Mouse (Mus musculus) forebrain, postnatal 0 days (tissue): ENCODE measurements around the gene Cyp4f39. TPM values are rescaled to one million over a fixed set of nuclear protein-coding genes. Genes with fewer than 3 reads are reported as not detected.

ENCODE experiments used
- ATAC-seq: fragments of 200-750 bp; cut with Nextera tagmentation; 2 replicates; pipeline ENCODE4 v1.8.0; 2017; ENCODE audit warnings: mild to moderate bottlenecking, moderate library complexity
- DNase-seq: peaks from one replicate; pipeline ENCODE4 v3.0.0-alpha.2; 2015
- H3K27ac ChIP-seq: fragments of 300-500 bp; sonication (generic); 2 replicates; pipeline ENCODE4 v1.5.1; 2014; ENCODE audit warnings: low read depth, mild to moderate bottlenecking, antibody characterized with exemption, low read length, moderate library complexity, mixed read lengths
- H3K27me3 ChIP-seq: fragments of 300-500 bp; sonication (generic); 2 replicates; pipeline ENCODE4 v1.6.1; 2014; ENCODE audit warnings: mild to moderate bottlenecking, low read length, mixed read lengths; ENCODE audit not compliant: insufficient read depth
- H3K36me3 ChIP-seq: fragments of 300-500 bp; sonication (generic); 2 replicates; pipeline ENCODE4 v1.6.1; 2014; ENCODE audit warnings: mild to moderate bottlenecking, moderate library complexity; ENCODE audit not compliant: insufficient read depth
- H3K4me1 ChIP-seq: fragments of 300-500 bp; sonication (generic); 2 replicates; pipeline ENCODE4 v1.6.1; 2014; ENCODE audit warnings: antibody characterized with exemption; ENCODE audit not compliant: insufficient read depth
- H3K4me2 ChIP-seq: fragments of 300-500 bp; sonication (generic); 2 replicates; pipeline ENCODE4 v1.6.1; 2014; ENCODE audit warnings: low read depth, mild to moderate bottlenecking, moderate library complexity
- H3K4me3 ChIP-seq: fragments of 300-500 bp; sonication (generic); 2 replicates; pipeline ENCODE4 v1.5.1; 2014; ENCODE audit warnings: low read depth, low read length, mixed read lengths
- H3K9ac ChIP-seq: fragments of 300-500 bp; sonication (generic); 2 replicates; pipeline ENCODE4 v1.6.1; 2014; ENCODE audit warnings: mild to moderate bottlenecking
- H3K9me3 ChIP-seq: fragments of 300-500 bp; sonication (generic); 2 replicates; pipeline ENCODE4 v1.6.1; 2016; ENCODE audit warnings: low read length
- CTCF ChIP-seq: sonication (generic); IDR thresholded peaks from 2 replicates; pipeline ENCODE4 v1.5.1; 2016; ENCODE audit warnings: antibody characterized with exemption, control low read depth, low read depth
- WGBS: fragments of 180-500 bp; shearing (Covaris S2); extraction: QIAGEN DNeasy Blood & Tissue Kit; methylation state at CpG from one replicate; pipeline ENCODE4 v1.1.7; 2014; 5-methylcytosine and 5-hydroxymethylcytosine counted together
- polyA plus RNA-seq: library from polyadenylated mRNA; unstranded; fragments of >200 nt; fragmentation: Nextera tagmentation; extraction: Ambion mirVana; gene quantifications from 2 replicates; pipeline ENCODE4 v1.2.1, GENCODE M21; 2015
- total RNA-seq: library from RNA; depleted of rRNA; stranded (reverse); fragments of >200 nt; gene quantifications from 2 replicates; pipeline ENCODE4 v1.2.3, GENCODE M21; 2014

Gene Cyp4f39
- total and polyA plus RNA-seq, 2 experiments from 2014 or later: 0.47 to 2.0 TPM

- Histone ChIP-seq H3K27me3 (0 out of 2 replicates have a peak, but pooled peaks cover 4% of the 10 kb centered on the region), H3K9ac (no peak overlapping the region), H3K4me3 (no peak overlapping the region), H3K4me1 (no peaks in the 10 kb centered on the region), H3K36me3 (no peaks in the 10 kb centered on the region), H3K4me2 (no peak overlapping the region), H3K9me3 (no peaks in the 10 kb centered on the region), H3K27ac (no peak overlapping the region)
- no peak for TF ChIP-seq CTCF
- ATAC-seq: no peak
- DNase-seq: no peak
- 82% methylated on average over 6 of the region's 6 CpGs for WGBS
Observed at GRCm38 (mm10) chr17:32443245-32443644, 9.3 kb upstream of the Cyp4f39 start.

GRCm38 (mm10) chr17:32445016-32445415 is 7.5 kb upstream of the Cyp4f39 start:
- Histone ChIP-seq H3K9ac (no peak overlapping the region), H3K9me3 (no peaks in the 10 kb centered on the region), H3K27ac (no peak overlapping the region), H3K36me3 (no peaks in the 10 kb centered on the region), H3K4me1 (no peaks in the 10 kb centered on the region), H3K4me2 (no peak overlapping the region), H3K4me3 (no peak overlapping the region), H3K27me3 (0 out of 2 replicates have a peak, but pooled peaks cover 4% of the 10 kb centered on the region)
- DNase-seq: no peak
- WGBS: 75% methylated on average over 5 of the region's 5 CpGs
- TF ChIP-seq CTCF: no peak
- ATAC-seq: no peak

- Histone ChIP-seq H3K27me3 (no peaks in the 10 kb centered on the region), H3K4me1 (no peaks in the 10 kb centered on the region), H3K36me3 (no peaks in the 10 kb centered on the region), H3K9me3 (no peaks in the 10 kb centered on the region), H3K4me2 (no peak overlapping the region), H3K9ac (no peak overlapping the region), H3K27ac (no peak overlapping the region), H3K4me3 (no peak overlapping the region)
- DNase-seq (no peak), ATAC-seq (no peak)
- TF ChIP-seq CTCF: no peak
Observed at GRCm38 (mm10) chr17:32447195-32447594, 5.3 kb upstream of the Cyp4f39 start.

DNA sequence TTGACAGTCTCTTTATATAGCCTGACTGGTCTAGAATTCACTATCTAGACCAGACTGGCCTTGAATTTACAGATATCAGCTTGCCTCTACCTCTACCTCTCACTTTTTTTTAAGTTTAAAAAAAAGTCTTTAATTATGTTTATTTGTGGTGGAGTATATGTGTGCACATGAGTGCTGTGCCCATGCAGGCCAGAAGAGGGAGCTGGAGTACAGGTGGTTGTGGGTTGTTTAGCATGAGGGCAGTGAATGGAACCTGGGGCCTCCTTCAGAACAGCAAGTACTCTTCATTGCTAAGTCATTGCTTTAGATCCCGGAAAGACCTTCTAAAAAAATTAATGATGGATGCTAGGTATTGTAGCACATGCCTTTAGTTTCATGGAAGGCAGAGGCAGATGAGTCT is 3.5 kb upstream of the Cyp4f39 start:
- H3K4me3 ChIP-seq: no peak overlapping the region
- no peak for TF ChIP-seq CTCF
- H3K4me1 ChIP-seq: peaks cover 4% of the 10 kb centered on the region; the same call in 1 of the 2 replicates
- ATAC-seq (no peak), DNase-seq (no peak)
- no peaks in the 10 kb centered on the region for H3K9me3 ChIP-seq
- no peak overlapping the region for H3K9ac ChIP-seq
- 100% methylated on average over 1 of the region's 1 CpGs for whole genome bisulfite sequencing
- H3K27ac ChIP-seq: no peak overlapping the region
- H3K36me3 ChIP-seq: no peaks in the 10 kb centered on the region
- no peak overlapping the region for H3K4me2 ChIP-seq
- H3K27me3 ChIP-seq: no peaks in the 10 kb centered on the region

- no peak overlapping the region for H3K4me3 ChIP-seq
- no peak overlapping the region for H3K4me2 ChIP-seq
- 44% methylated on average over 2 of the region's 2 CpGs for WGBS
- ATAC-seq (no peak), DNase-seq (no peak)
- no peaks in the 10 kb centered on the region for H3K9me3 ChIP-seq
- TF ChIP-seq CTCF: no peak
- no peaks in the 10 kb centered on the region for H3K36me3 ChIP-seq
- H3K27me3 ChIP-seq: no peaks in the 10 kb centered on the region; the same call in 1 of the 2 replicates
- no peak overlapping the region for H3K27ac ChIP-seq
- no peak overlapping the region for H3K9ac ChIP-seq
- peaks cover 4% of the 10 kb centered on the region; the same call in 1 of the 2 replicates for H3K4me1 ChIP-seq
Observed at GRCm38 (mm10) chr17:32450844-32451537, 1.5 kb upstream of the Cyp4f39 start.

DNA sequence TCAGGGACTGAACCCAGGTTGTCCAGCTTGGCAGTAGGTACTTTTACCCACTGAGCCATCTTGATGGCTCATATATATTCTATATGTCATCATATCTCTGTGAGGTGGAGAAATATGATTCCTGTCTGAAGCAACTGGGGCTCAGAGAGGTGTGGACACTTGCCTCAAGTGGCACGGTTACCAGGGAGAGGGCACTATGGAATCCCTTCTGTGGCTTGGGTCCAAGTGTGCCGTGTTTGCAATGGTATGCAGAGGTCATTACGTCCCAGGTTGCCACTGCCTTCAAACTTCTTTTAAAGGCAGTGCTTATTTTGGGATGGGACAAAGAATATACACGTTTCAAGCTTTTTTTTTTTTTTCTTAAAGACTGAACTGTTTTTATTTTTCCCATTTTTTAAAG is 1.7 kb downstream of the Cyp4f39 start:
- no peak overlapping the region for H3K4me2 ChIP-seq
- no peak overlapping the region for H3K4me3 ChIP-seq
- no peak for ATAC-seq
- H3K27me3 ChIP-seq: no peaks in the 10 kb centered on the region; the same call in 1 of the 2 replicates
- no peak for TF ChIP-seq CTCF
- 62% methylated on average over 4 of the region's 4 CpGs for WGBS
- DNase-seq: no peak
- no peaks in the 10 kb centered on the region for H3K9me3 ChIP-seq
- no peak overlapping the region for H3K9ac ChIP-seq
- H3K36me3 ChIP-seq: no peaks in the 10 kb centered on the region
- H3K4me1 ChIP-seq: peaks cover 4% of the 10 kb centered on the region; the same call in 1 of the 2 replicates
- H3K27ac ChIP-seq: no peak overlapping the region

DNA sequence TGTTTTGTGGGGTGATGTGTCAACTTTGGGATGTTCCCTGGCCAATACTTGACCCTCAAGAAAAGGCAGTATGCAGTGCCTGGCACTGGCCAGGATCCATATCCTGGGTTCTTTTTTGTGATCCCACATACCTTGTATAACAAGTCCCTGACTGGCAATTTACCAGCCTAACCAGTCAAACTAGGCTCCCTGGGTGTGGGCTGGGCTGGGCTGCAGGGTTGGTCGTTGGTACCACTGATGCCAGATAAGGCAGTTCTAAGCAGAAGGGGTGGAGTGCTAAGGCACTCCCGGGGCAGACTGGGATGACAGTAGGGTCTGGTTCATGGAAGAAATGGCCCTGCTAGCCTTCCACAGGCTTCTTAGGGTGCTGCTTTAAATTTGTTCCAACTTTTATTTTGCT is 2.5 kb downstream of the Cyp4f39 start:
- Histone ChIP-seq H3K4me1 (peaks cover 4% of the 10 kb centered on the region; the same call in 1 of the 2 replicates), H3K27me3 (no peaks in the 10 kb centered on the region; the same call in 1 of the 2 replicates), H3K36me3 (no peaks in the 10 kb centered on the region), H3K4me2 (no peak overlapping the region), H3K9me3 (no peaks in the 10 kb centered on the region), H3K9ac (no peak overlapping the region), H3K4me3 (no peak overlapping the region), H3K27ac (no peak overlapping the region)
- ATAC-seq (no peak), DNase-seq (no peak)
- WGBS: 53% methylated on average over 2 of the region's 2 CpGs
- no peak for TF ChIP-seq CTCF
